ENCODE assay signal across 15 mouse cellular contexts in genomic region chr1:106688161-106688516, GRCm38 (mm10). TPM values are rescaled to one million over a fixed set of nuclear protein-coding genes. Genes with fewer than 3 reads are reported as not detected.
DNase-seq lines count a peak whose midpoint lies in the region; ATAC-seq lines count a peak whose summit lies in the region.
"Had no signal": no experiment of that assay in that cellular context is flagged by ENCODE, and none has a peak within 500 bp of the region (broad histone marks: within the 10 kb centered on the region; RNA-seq: fewer than 3 reads in every experiment).

No protein-coding gene starts in this region.

- peak overlapping the region; percentile 15; the same call in 1 of the 2 replicates for H3K9ac ChIP-seq in kidney, embryonic 16.5 days (replicated peaks; ENCODE audit: low read length)
- H3K9ac ChIP-seq: liver, embryonic 14.5 days had no signal

- H3K27me3 ChIP-seq in heart, embryonic 10.5 days (ENCODE audit: insufficient read depth, poor library complexity, severe bottlenecking): no peaks in the 10 kb centered on the region
- H3K27me3 ChIP-seq in kidney, embryonic 16.5 days (ENCODE audit: insufficient read depth, low read length): no peaks in the 10 kb centered on the region

- H3K36me3 ChIP-seq in heart, embryonic 10.5 days: no peaks in the 10 kb centered on the region
- H3K36me3 ChIP-seq in kidney, embryonic 16.5 days (ENCODE audit: insufficient read depth, low read length): no peaks in the 10 kb centered on the region
- H3K36me3 ChIP-seq: forebrain, embryonic 10.5 days had no signal

- H3K4me2 ChIP-seq in kidney, embryonic 16.5 days (replicated peaks; ENCODE audit: low read depth, low read length): peak overlapping the region; percentile 23

- ATAC-seq in kidney, embryonic 16.5 days (ENCODE audit: low FRiP score, low TSS enrichment): peak; percentile 14; the same call in 1 of the 2 replicates
- peak; percentile 55 for ATAC-seq in common myeloid progenitor, adult 5-6 weeks (replicated peaks; ENCODE audit: low read depth, poor library complexity, severe bottlenecking)
- ATAC-seq: hindbrain, postnatal 0 days had no signal

- no peak overlapping the region for H3K4me3 ChIP-seq in heart, embryonic 10.5 days
- no peak overlapping the region for H3K4me3 ChIP-seq in kidney, embryonic 16.5 days (ENCODE audit: low read length)
- H3K4me3 ChIP-seq: forebrain, embryonic 10.5 days had no signal

- 31% methylated on average over 5 of the region's 5 CpGs for WGBS in heart, embryonic 10.5 days
- WGBS in kidney, embryonic 16.5 days: 25% methylated on average over 5 of the region's 5 CpGs

- H3K9me3 ChIP-seq in heart, embryonic 10.5 days: no peaks in the 10 kb centered on the region
- no peaks in the 10 kb centered on the region for H3K9me3 ChIP-seq in kidney, embryonic 16.5 days (ENCODE audit: low read length)
- H3K9me3 ChIP-seq: forebrain, embryonic 10.5 days had no signal

- H3K4me1 ChIP-seq in heart, embryonic 10.5 days: peaks cover 25% of the 10 kb centered on the region
- H3K4me1 ChIP-seq in kidney, embryonic 16.5 days (ENCODE audit: insufficient read depth, low read length): peaks cover 21% of the 10 kb centered on the region
- H3K4me1 ChIP-seq: forebrain, embryonic 10.5 days had no signal

- DNase-seq in heart, embryonic 10.5 days (ENCODE audit: low spot score): no peak
- DNase-seq in heart, adult 8-10 months (ENCODE audit: low spot score): no peak
- DNase-seq in kidney, adult 8-10 months: no peak
- DNase-seq in thymus, postnatal 0 days (ENCODE audit: low spot score): peak; percentile 82
- no peak for DNase-seq in adrenal gland, adult 2 months
- DNase-seq in adrenal gland, postnatal 4 days (ENCODE audit: low spot score in 2 of 2): no peak
- DNase-seq: adrenal gland, postnatal 14 days; B cell, adult 2 months; cerebellum, adult 11-12 months; left cerebral cortex, postnatal 4 days had no signal

- peak overlapping the region; percentile 62; the same call in 1 of the 2 replicates for H3K27ac ChIP-seq in heart, embryonic 10.5 days
- peak overlapping the region; percentile 74 for H3K27ac ChIP-seq in kidney, embryonic 16.5 days (ENCODE audit: low read length)
- H3K27ac ChIP-seq: forebrain, embryonic 10.5 days; hindbrain, postnatal 0 days; liver, embryonic 14.5 days had no signal

RNA-seq across cellular contexts. Expression of gene Bcl2, which starts 25.9 kb away (rescaled TPM):
- polyA plus RNA-seq in heart, embryonic 10.5 days (2016; fragmentation: Nextera tagmentation; extraction: Ambion mirVana): 12.1 and 15.0 TPM in 2 replicates
- total RNA-seq in heart, adult 8-10 months (2022): 1 to 10 TPM; 3.7 to 5.4 (median 4.2) TPM
- polyA plus RNA-seq in kidney, embryonic 16.5 days (2015; fragmentation: Nextera tagmentation; extraction: Ambion mirVana): 20.4 and 28.2 TPM in 2 replicates
- total RNA-seq in common myeloid progenitor, adult 5-6 weeks (2017): 59.3 and 66.0 TPM in 2 replicates
- 17.4 and 24.9 TPM in 2 replicates for polyA plus RNA-seq in thymus, postnatal 0 days (2015; fragmentation: Nextera tagmentation; extraction: Ambion mirVana)
- 1 to 10 TPM; 3.7 to 6.4 TPM for total RNA-seq in adrenal gland, adult 2 months (2021)
- 1.2 and 1.7 TPM in 2 replicates for polyA plus RNA-seq in adrenal gland, adult 2 months (2012; rRNA removed)
- 10 to 100 TPM in 1 of 2 experiments, 1 to 10 TPM in 1; 9.1 to 13.3 TPM for total RNA-seq in adrenal gland, postnatal 4 days (2021)
